Mouse (Mus musculus) testis, postnatal 14 days (tissue): ENCODE results near the gene Spryd3.

Experiments
- DNase-seq: peaks from one replicate; pipeline ENCODE4 v3.0.0; 2021; ENCODE audit warnings: low spot score

The Spryd3 gene

DNA sequence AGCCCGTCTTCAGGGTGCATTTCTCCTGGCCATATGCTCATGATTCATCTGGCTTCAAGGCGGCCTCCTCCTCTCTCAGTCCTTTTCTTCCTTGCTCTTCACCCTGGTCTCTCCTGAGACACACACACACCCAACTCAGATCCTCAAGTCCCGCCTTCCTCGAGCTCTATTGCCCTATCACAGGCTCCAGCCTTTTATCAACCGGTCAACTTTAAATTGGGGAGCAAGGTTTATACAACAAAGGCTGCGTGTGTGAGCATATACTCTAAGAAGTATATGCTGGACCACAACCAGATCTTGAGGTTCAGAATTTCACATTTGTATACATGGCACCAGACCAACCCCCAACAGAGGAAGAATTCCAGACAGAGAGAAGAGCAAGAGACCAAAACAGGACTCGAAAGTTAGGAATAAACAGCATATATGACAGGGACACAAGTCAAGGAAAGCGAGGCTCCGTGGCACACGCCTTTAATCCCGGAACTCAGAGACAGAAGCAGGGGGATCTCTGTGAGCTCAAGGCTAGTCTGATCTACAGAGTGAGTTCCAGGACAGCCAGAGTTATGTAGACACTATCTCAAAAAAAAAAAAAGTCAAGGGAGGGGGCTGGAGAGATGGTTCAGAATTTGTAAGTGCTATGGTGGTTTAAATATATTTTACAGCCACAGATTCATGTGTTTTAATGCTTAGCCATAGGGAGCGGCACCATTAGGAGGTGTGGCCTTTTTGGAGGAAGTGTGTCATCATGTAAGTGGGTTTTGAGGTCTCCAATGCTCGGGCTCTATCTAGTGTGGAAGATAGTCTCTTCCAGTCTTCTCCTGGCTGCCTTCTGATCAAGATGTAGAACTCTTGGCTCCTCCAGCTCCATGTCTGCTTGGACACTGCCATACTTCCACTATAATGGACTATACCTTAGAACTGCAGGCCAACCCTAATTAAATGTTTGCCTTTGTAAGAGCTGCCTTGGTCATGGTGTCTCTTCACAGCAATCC is 65.3 kb downstream of the Spryd3 start:
- no peak for DNase-seq
